Mouse (Mus musculus) myocyte (in vitro differentiated cells): ENCODE data around the gene Bcl2.

Experiments
- CEBPB ChIP-seq: IDR thresholded peaks from 2 replicates; pipeline ENCODE4 v1.6.1; 2011; ENCODE audit warnings: mild to moderate bottlenecking, moderate library complexity; ENCODE audit not compliant: poor library complexity, insufficient read depth, severe bottlenecking
- E2F4 ChIP-seq: IDR thresholded peaks from one replicate; pipeline ENCODE4 v1.6.1; 2011; ENCODE audit warnings: mild to moderate bottlenecking, control low read depth, moderate library complexity; ENCODE audit not compliant: insufficient read depth
- MAX ChIP-seq: IDR thresholded peaks from one replicate; pipeline ENCODE4 v1.6.1; 2011; ENCODE audit warnings: low read depth, mild to moderate bottlenecking, control low read depth
- MYOD1 ChIP-seq, 3 experiments: IDR thresholded peaks; one replicate each; pipeline ENCODE4 v1.6.1; 2011; ENCODE audit warnings: control low read depth in 2 of 3, low read depth in 2 of 3, mild to moderate bottlenecking in 2 of 3, moderate library complexity in 1 of 3; ENCODE audit not compliant: insufficient read length in 2 of 3, control insufficient read depth in 1 of 3
- MYOG ChIP-seq, 3 experiments: IDR thresholded peaks; one replicate each; pipeline ENCODE4 v1.6.1; 2011; ENCODE audit warnings: control low read depth in 2 of 3, low read depth in 2 of 3, mild to moderate bottlenecking in 2 of 3; ENCODE audit not compliant: insufficient read length in 2 of 3, control insufficient read depth in 1 of 3, insufficient read depth in 1 of 3
- POLR2A ChIP-seq: IDR thresholded peaks from one replicate; pipeline ENCODE4 v1.6.1; 2011; ENCODE audit warnings: low read depth, mild to moderate bottlenecking, control low read depth, moderate library complexity; ENCODE audit not compliant: insufficient read length
- TCF12 ChIP-seq: IDR thresholded peaks from one replicate; pipeline ENCODE4 v1.6.1; 2011; ENCODE audit warnings: mild to moderate bottlenecking, control low read depth; ENCODE audit not compliant: poor library complexity, insufficient read depth, severe bottlenecking
- USF1 ChIP-seq: IDR thresholded peaks from one replicate; pipeline ENCODE4 v1.6.1; 2011; ENCODE audit warnings: low read depth, mild to moderate bottlenecking, control low read depth, moderate library complexity

DNA sequence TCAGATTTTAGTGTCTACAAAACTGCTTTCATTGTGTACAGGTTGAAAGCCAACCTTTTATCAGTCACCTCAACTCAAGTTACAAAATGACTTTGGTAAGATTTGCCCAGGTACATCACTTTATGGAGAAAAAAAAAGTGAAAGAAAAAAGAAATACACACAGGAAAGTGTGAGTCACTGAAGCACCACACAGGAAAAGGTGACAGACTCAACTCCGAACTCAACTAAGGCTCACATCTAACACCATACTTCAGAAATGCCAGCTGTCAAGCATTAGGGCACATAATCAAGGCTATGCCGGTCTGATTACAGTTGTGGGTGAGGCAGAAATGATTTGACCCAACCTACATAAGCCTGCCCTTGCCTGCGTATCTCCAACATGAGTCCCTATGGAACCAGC, 66.7 kb downstream of the Bcl2 start:
- TF ChIP-seq POLR2A (no peak), TCF12 (no peak), USF1 (no peak), MAX (no peak), MYOD1 (IDR thresholded peaks at IDR 0.05; ENCODE audit: control insufficient read depth in 1 of 3, insufficient read length in 2 of 3, low read depth in 2 of 3) (no peak), E2F4 (no peak), MYOG (IDR thresholded peaks at IDR 0.05; ENCODE audit: control insufficient read depth in 1 of 3, insufficient read depth in 1 of 3, insufficient read length in 2 of 3, low read depth in 2 of 3) (no peak), CEBPB (no peak)
